Mouse (Mus musculus): Measurements from ENCODE around the gene Pcdh7. TPM values are rescaled to one million over a fixed set of nuclear protein-coding genes. Genes with fewer than 3 reads are reported as not detected.
"Not testable (repeated sequence)": the region's sequence is repeated elsewhere in the genome, so short reads cannot be mapped to it uniquely, and the experiment has no call there.

Pcdh7 gene
- polyA plus RNA-seq, 1 experiment from 2014 or later: 16.0 TPM

- Histone ChIP-seq H3K4me2 (ENCODE audit: low read length) (no peak overlapping the region), H3K27ac (ENCODE audit: low read length) (no peak overlapping the region), H3K9me3 (ENCODE audit: control insufficient read depth, low read length) (no peaks in the 10 kb centered on the region), H3K4me1 (replicated peaks; ENCODE audit: control insufficient read depth, insufficient read depth, low read length) (no peaks in the 10 kb centered on the region), H3K36me3 (ENCODE audit: control insufficient read depth, insufficient read depth) (no peaks in the 10 kb centered on the region), H3K4me3 (replicated peaks; ENCODE audit: low read length) (no peak overlapping the region), H3K9ac (replicated peaks; ENCODE audit: low read depth, low read length) (no peak overlapping the region), H3K27me3 (replicated peaks; ENCODE audit: control insufficient read depth, insufficient read depth, low read length) (no peaks in the 10 kb centered on the region)
- WGBS: 74% methylated on average over 6 of the region's 6 CpGs
- no peak for ATAC-seq
Observed at GRCm38 (mm10) chr5:58083972-58084371, 366.2 kb downstream of the Pcdh7 start.

GRCm38 (mm10) chr5:58108665-58109364 is 391.0 kb downstream of the Pcdh7 start:
- no peaks in the 10 kb centered on the region for H3K27me3 ChIP-seq (replicated peaks; ENCODE audit: control insufficient read depth, insufficient read depth, low read length)
- no peak overlapping the region for H3K4me2 ChIP-seq (ENCODE audit: low read length)
- H3K9ac ChIP-seq (replicated peaks; ENCODE audit: low read depth, low read length): no peak overlapping the region
- H3K27ac ChIP-seq (ENCODE audit: low read length): peak overlapping the region; percentile 72
- no peaks in the 10 kb centered on the region for H3K36me3 ChIP-seq (ENCODE audit: control insufficient read depth, insufficient read depth)
- 31% methylated on average over 4 of the region's 4 CpGs for WGBS
- no peak overlapping the region for H3K4me3 ChIP-seq (replicated peaks; ENCODE audit: low read length)
- H3K4me1 ChIP-seq (replicated peaks; ENCODE audit: control insufficient read depth, insufficient read depth, low read length): 0 out of 2 replicates have a peak, but pooled peaks cover 2% of the 10 kb centered on the region
- no peaks in the 10 kb centered on the region for H3K9me3 ChIP-seq (ENCODE audit: control insufficient read depth, low read length)
- ATAC-seq: peak; percentile 80

- no peaks in the 10 kb centered on the region for H3K9me3 ChIP-seq (ENCODE audit: control insufficient read depth, low read length)
- no peak for ATAC-seq
- H3K9ac ChIP-seq (replicated peaks; ENCODE audit: low read depth, low read length): no peak overlapping the region
- no peak overlapping the region for H3K27ac ChIP-seq (ENCODE audit: low read length)
- WGBS: 52% methylated on average over 3 of the region's 3 CpGs
- H3K4me1 ChIP-seq (replicated peaks; ENCODE audit: control insufficient read depth, insufficient read depth, low read length): no peaks in the 10 kb centered on the region
- no peaks in the 10 kb centered on the region for H3K27me3 ChIP-seq (replicated peaks; ENCODE audit: control insufficient read depth, insufficient read depth, low read length)
- no peak overlapping the region for H3K4me2 ChIP-seq (ENCODE audit: low read length)
- H3K4me3 ChIP-seq (replicated peaks; ENCODE audit: low read length): no peak overlapping the region
- H3K36me3 ChIP-seq (ENCODE audit: control insufficient read depth, insufficient read depth): no peaks in the 10 kb centered on the region
Observed at GRCm38 (mm10) chr5:58116096-58116495, 398.3 kb downstream of the Pcdh7 start.

GRCm38 (mm10) chr5:58117896-58118295 is 400.1 kb downstream of the Pcdh7 start:
- no peak overlapping the region for H3K4me2 ChIP-seq (ENCODE audit: low read length)
- H3K4me1 ChIP-seq (replicated peaks; ENCODE audit: control insufficient read depth, insufficient read depth, low read length): no peaks in the 10 kb centered on the region
- H3K36me3 ChIP-seq (ENCODE audit: control insufficient read depth, insufficient read depth): no peaks in the 10 kb centered on the region
- H3K9me3 ChIP-seq (ENCODE audit: control insufficient read depth, low read length): no peaks in the 10 kb centered on the region
- 62% methylated on average over 3 of the region's 3 CpGs for WGBS
- H3K9ac ChIP-seq (replicated peaks; ENCODE audit: low read depth, low read length): no peak overlapping the region
- H3K27me3 ChIP-seq (replicated peaks; ENCODE audit: control insufficient read depth, insufficient read depth, low read length): no peaks in the 10 kb centered on the region
- no peak overlapping the region for H3K27ac ChIP-seq (ENCODE audit: low read length)
- no peak for ATAC-seq
- H3K4me3 ChIP-seq (replicated peaks; ENCODE audit: low read length): no peak overlapping the region

- Histone ChIP-seq H3K27me3 (replicated peaks; ENCODE audit: control insufficient read depth, insufficient read depth, low read length) (no peaks in the 10 kb centered on the region), H3K4me2 (ENCODE audit: low read length) (no peak overlapping the region), H3K27ac (ENCODE audit: low read length) (no peak overlapping the region), H3K36me3 (ENCODE audit: control insufficient read depth, insufficient read depth) (no peaks in the 10 kb centered on the region), H3K9me3 (ENCODE audit: control insufficient read depth, low read length) (no peaks in the 10 kb centered on the region), H3K9ac (replicated peaks; ENCODE audit: low read depth, low read length) (no peak overlapping the region), H3K4me1 (replicated peaks; ENCODE audit: control insufficient read depth, insufficient read depth, low read length) (no peaks in the 10 kb centered on the region), H3K4me3 (replicated peaks; ENCODE audit: low read length) (no peak overlapping the region)
- WGBS: 11% methylated on average over 3 of the region's 3 CpGs
- ATAC-seq: no peak
Observed at GRCm38 (mm10) chr5:58118930-58119611, 401.3 kb downstream of the Pcdh7 start.

GRCm38 (mm10) chr5:58143897-58144296 is 426.1 kb downstream of the Pcdh7 start:
- no peak overlapping the region for H3K4me2 ChIP-seq (ENCODE audit: low read length)
- no peaks in the 10 kb centered on the region for H3K4me1 ChIP-seq (replicated peaks; ENCODE audit: control insufficient read depth, insufficient read depth, low read length)
- H3K27me3 ChIP-seq (replicated peaks; ENCODE audit: control insufficient read depth, insufficient read depth, low read length): no peaks in the 10 kb centered on the region
- H3K27ac ChIP-seq (ENCODE audit: low read length): no peak overlapping the region
- H3K36me3 ChIP-seq (ENCODE audit: control insufficient read depth, insufficient read depth): no peaks in the 10 kb centered on the region
- 81% methylated on average over 2 of the region's 2 CpGs for WGBS
- ATAC-seq: no peak
- no peaks in the 10 kb centered on the region for H3K9me3 ChIP-seq (ENCODE audit: control insufficient read depth, low read length)
- H3K4me3 ChIP-seq (replicated peaks; ENCODE audit: low read length): no peak overlapping the region
- no peak overlapping the region for H3K9ac ChIP-seq (replicated peaks; ENCODE audit: low read depth, low read length)

GRCm38 (mm10) chr5:58153966-58154365 is 436.2 kb downstream of the Pcdh7 start:
- Histone ChIP-seq H3K4me1 (replicated peaks; ENCODE audit: control insufficient read depth, insufficient read depth, low read length) (no peaks in the 10 kb centered on the region), H3K9ac (replicated peaks; ENCODE audit: low read depth, low read length) (no peak overlapping the region), H3K36me3 (ENCODE audit: control insufficient read depth, insufficient read depth) (no peaks in the 10 kb centered on the region), H3K4me3 (replicated peaks; ENCODE audit: low read length) (no peak overlapping the region), H3K27ac (ENCODE audit: low read length) (no peak overlapping the region), H3K9me3 (ENCODE audit: control insufficient read depth, low read length) (no peaks in the 10 kb centered on the region), H3K4me2 (ENCODE audit: low read length) (no peak overlapping the region), H3K27me3 (replicated peaks; ENCODE audit: control insufficient read depth, insufficient read depth, low read length) (no peaks in the 10 kb centered on the region)
- WGBS: 73% methylated on average over 5 of the region's 5 CpGs
- no peak for ATAC-seq

- Histone ChIP-seq H3K4me2 (ENCODE audit: low read length) (no peak overlapping the region), H3K4me1 (replicated peaks; ENCODE audit: control insufficient read depth, insufficient read depth, low read length) (no peaks in the 10 kb centered on the region), H3K27ac (ENCODE audit: low read length) (no peak overlapping the region), H3K4me3 (replicated peaks; ENCODE audit: low read length) (no peak overlapping the region), H3K9me3 (ENCODE audit: control insufficient read depth, low read length) (no peaks in the 10 kb centered on the region), H3K36me3 (ENCODE audit: control insufficient read depth, insufficient read depth) (no peaks in the 10 kb centered on the region), H3K9ac (replicated peaks; ENCODE audit: low read depth, low read length) (no peak overlapping the region), H3K27me3 (replicated peaks; ENCODE audit: control insufficient read depth, insufficient read depth, low read length) (no peaks in the 10 kb centered on the region)
- ATAC-seq: no peak
Observed at GRCm38 (mm10) chr5:58172218-58172617, 454.5 kb downstream of the Pcdh7 start.

GRCm38 (mm10) chr5:58174335-58174734 is 456.6 kb downstream of the Pcdh7 start:
- H3K27me3 ChIP-seq (replicated peaks; ENCODE audit: control insufficient read depth, insufficient read depth, low read length); H3K36me3 ChIP-seq (ENCODE audit: control insufficient read depth, insufficient read depth); H3K4me3 ChIP-seq (replicated peaks; ENCODE audit: low read length); H3K9me3 ChIP-seq (ENCODE audit: control insufficient read depth, low read length); H3K4me2 ChIP-seq (ENCODE audit: low read length); H3K4me1 ChIP-seq (replicated peaks; ENCODE audit: control insufficient read depth, insufficient read depth, low read length); ATAC-seq; H3K9ac ChIP-seq (replicated peaks; ENCODE audit: low read depth, low read length); H3K27ac ChIP-seq (ENCODE audit: low read length): not testable (repeated sequence)

Data from forebrain, embryonic 16.5 days (tissue).